Mouse (Mus musculus) liver, embryonic 13.5 days (tissue): Measurements from ENCODE around the gene Cnot11. TPM values are rescaled to one million over a fixed set of nuclear protein-coding genes. Genes with fewer than 3 reads are reported as not detected.
A peak's percentile ranks its signal among the peaks of the same experiment; 100 is the strongest.

Experiments used
- ATAC-seq: fragments of 200-750 bp; cut with Nextera tagmentation; 2 replicates; pipeline ENCODE4 v1.8.0; 2017; ENCODE audit warnings: low read depth, mild to moderate bottlenecking, moderate number of reproducible peaks, moderate library complexity
- DNase-seq: peaks from one replicate; pipeline ENCODE4 v3.0.0; 2022
- H3K27ac ChIP-seq: fragments of 300-500 bp; sonication (generic); 2 replicates; pipeline ENCODE4 v1.5.1; 2015; ENCODE audit warnings: moderate library complexity, mild to moderate bottlenecking, inconsistent platforms
- H3K27me3 ChIP-seq: fragments of 300-500 bp; sonication (generic); 2 replicates; pipeline ENCODE4 v1.6.1; 2015; ENCODE audit warnings: mild to moderate bottlenecking, inconsistent platforms
- H3K36me3 ChIP-seq: fragments of 300-500 bp; sonication (generic); 2 replicates; pipeline ENCODE4 v1.6.1; 2015; ENCODE audit warnings: mild to moderate bottlenecking, inconsistent platforms
- H3K4me1 ChIP-seq: fragments of 300-500 bp; sonication (generic); replicated peaks from 2 replicates; pipeline ENCODE4 v1.6.1; 2015; ENCODE audit warnings: inconsistent platforms
- H3K4me2 ChIP-seq: fragments of 300-500 bp; sonication (generic); 2 replicates; pipeline ENCODE4 v1.6.1; 2015; ENCODE audit warnings: inconsistent platforms, mild to moderate bottlenecking, moderate library complexity
- H3K4me3 ChIP-seq: fragments of 300-500 bp; sonication (generic); replicated peaks from 2 replicates; pipeline ENCODE4 v1.5.1; 2015; ENCODE audit warnings: mild to moderate bottlenecking, inconsistent platforms
- H3K9ac ChIP-seq: fragments of 300-500 bp; sonication (generic); 2 replicates; pipeline ENCODE4 v1.6.1; 2015; ENCODE audit warnings: mild to moderate bottlenecking, inconsistent platforms
- H3K9me3 ChIP-seq: fragments of 300-500 bp; sonication (generic); replicated peaks from 2 replicates; pipeline ENCODE4 v1.6.1; 2016; ENCODE audit warnings: inconsistent platforms
- WGBS: fragments of 180-500 bp; shearing (Covaris S2); methylation state at CpG from one replicate; pipeline ENCODE4 v1.1.7; 2015; ENCODE audit not compliant: insufficient replicate concordance; 5-methylcytosine and 5-hydroxymethylcytosine counted together
- polyA plus RNA-seq: library from polyadenylated mRNA; unstranded; fragments of >200 nt; fragmentation: Nextera tagmentation; extraction: Ambion mirVana; gene quantifications from 2 replicates; pipeline ENCODE4 v1.2.1, GENCODE M21; 2015

The Cnot11 gene
- polyA plus RNA-seq, 1 experiment from 2014 or later: 10.9 TPM

DNA sequence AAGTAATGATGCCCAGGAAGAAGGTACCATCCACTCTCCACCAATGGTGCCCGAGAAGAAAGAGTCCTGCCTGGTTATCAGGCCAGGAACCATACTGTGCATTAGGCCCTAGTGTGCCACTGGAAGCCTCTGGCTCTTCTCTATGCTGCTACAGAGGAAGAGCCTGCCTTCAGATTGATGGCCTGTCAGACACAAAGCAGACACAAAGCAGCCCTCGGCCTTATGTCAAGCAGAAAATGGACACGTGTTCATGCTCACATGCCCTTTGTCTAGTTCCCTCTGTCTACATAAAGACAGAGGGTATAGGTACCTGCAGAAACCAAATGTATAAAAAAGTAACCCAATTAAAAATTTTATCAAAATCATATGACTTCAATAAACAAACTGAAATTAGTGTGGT, 29.8 kb downstream of the Cnot11 start:
- no peak overlapping the region for H3K9ac ChIP-seq
- H3K4me2 ChIP-seq: no peak overlapping the region
- no peaks in the 10 kb centered on the region for H3K27me3 ChIP-seq
- no peak overlapping the region for H3K4me3 ChIP-seq
- no peak overlapping the region for H3K27ac ChIP-seq
- WGBS: 67% methylated on average over 3 of the region's 3 CpGs
- H3K36me3 ChIP-seq: peaks cover 26% of the 10 kb centered on the region
- ATAC-seq: no peak
- H3K9me3 ChIP-seq: no peaks in the 10 kb centered on the region
- DNase-seq: no peak
- H3K4me1 ChIP-seq: no peaks in the 10 kb centered on the region

- H3K27me3 ChIP-seq: no peaks in the 10 kb centered on the region
- no peak overlapping the region for H3K9ac ChIP-seq
- H3K4me2 ChIP-seq: no peak overlapping the region
- H3K4me1 ChIP-seq: peaks cover 18% of the 10 kb centered on the region
- no peak overlapping the region for H3K27ac ChIP-seq
- no peak for ATAC-seq
- no peak overlapping the region for H3K4me3 ChIP-seq
- H3K9me3 ChIP-seq: no peaks in the 10 kb centered on the region
- no peak for DNase-seq
- H3K36me3 ChIP-seq: peaks cover 23% of the 10 kb centered on the region
Observed at GRCm38 (mm10) chr1:39568079-39568478, 33.3 kb downstream of the Cnot11 start.

DNA sequence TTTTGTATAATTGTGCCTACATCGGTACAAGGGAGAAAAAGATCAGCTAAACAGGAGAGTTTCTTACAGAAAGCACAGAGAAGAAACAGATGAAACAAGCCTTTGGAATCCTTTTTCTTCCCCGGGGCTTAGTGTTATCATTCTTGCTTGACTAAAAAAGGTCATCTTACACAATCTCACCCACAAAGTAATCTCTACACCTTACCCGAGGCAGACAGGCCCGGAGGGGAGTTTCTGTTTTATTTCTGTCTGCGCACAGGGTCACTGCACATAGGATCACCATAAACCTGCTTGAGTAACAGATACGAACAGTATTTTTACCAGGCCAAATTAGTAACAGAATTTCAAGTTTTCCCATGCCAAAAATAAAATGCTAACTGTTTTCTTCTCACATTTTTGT, 36.9 kb downstream of the Cnot11 start:
- DNase-seq: no peak
- no peak overlapping the region for H3K27ac ChIP-seq
- H3K4me1 ChIP-seq: peaks cover 51% of the 10 kb centered on the region
- 50% methylated on average over 6 of the region's 6 CpGs for WGBS
- no peaks in the 10 kb centered on the region for H3K27me3 ChIP-seq
- peak overlapping the region; percentile 21; the same call in 1 of the 2 replicates for H3K4me2 ChIP-seq
- H3K4me3 ChIP-seq: no peak overlapping the region
- H3K9me3 ChIP-seq: no peaks in the 10 kb centered on the region
- peaks cover 8% of the 10 kb centered on the region for H3K36me3 ChIP-seq
- no peak for ATAC-seq
- H3K9ac ChIP-seq: no peak overlapping the region

GRCm38 (mm10) chr1:39573890-39574289, 39.1 kb downstream of the Cnot11 start:
- 61% methylated on average over 7 of the region's 7 CpGs for WGBS
- Histone ChIP-seq H3K9ac (no peak overlapping the region), H3K27me3 (no peaks in the 10 kb centered on the region), H3K4me1 (peaks cover 67% of the 10 kb centered on the region), H3K9me3 (no peaks in the 10 kb centered on the region), H3K36me3 (peaks cover 8% of the 10 kb centered on the region), H3K4me2 (peak overlapping the region; percentile 10; the same call in 1 of the 2 replicates), H3K27ac (no peak overlapping the region), H3K4me3 (no peak overlapping the region)
- no peak for DNase-seq
- no peak for ATAC-seq

DNA sequence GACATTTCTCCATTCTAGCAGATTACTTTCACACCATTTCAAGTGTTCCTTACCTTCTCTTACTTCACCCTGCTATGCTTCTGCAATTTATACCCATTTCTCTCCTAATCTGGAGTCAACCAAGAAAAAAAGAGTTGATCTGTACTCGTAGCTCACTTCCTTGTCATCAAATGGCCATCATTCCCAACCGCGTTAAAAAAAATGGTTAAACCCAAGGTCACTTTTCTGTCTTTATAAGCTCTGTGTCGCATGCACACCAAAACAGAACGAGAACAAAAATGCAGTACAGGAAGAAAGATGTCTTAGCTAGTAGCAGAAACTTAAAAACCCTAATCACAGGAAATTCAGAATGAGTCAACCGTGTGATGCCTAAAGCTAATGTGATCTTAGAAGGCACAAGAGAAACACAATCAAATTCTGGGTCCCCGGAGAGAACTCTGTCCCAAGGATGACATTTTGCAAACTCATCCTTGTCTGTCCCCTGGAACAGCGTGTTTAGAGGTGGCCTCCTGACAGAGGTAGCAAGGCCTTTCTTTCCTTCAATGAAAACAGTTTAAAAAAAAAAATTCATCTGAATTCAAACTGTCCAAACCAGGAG, 41.1 kb downstream of the Cnot11 start:
- Histone ChIP-seq H3K9ac (peak overlapping the region; percentile 92), H3K9me3 (no peaks in the 10 kb centered on the region), H3K4me3 (peak overlapping the region; percentile 81), H3K4me1 (peaks cover 67% of the 10 kb centered on the region), H3K4me2 (peak overlapping the region; percentile 95), H3K27ac (peak overlapping the region; percentile 86), H3K36me3 (peaks cover 4% of the 10 kb centered on the region; the same call in 1 of the 2 replicates), H3K27me3 (no peaks in the 10 kb centered on the region)
- ATAC-seq (peak; percentile 18; the same call in 1 of the 2 replicates), DNase-seq (peak; percentile 18)
- WGBS: 3% methylated on average over 8 of the region's 8 CpGs

DNA sequence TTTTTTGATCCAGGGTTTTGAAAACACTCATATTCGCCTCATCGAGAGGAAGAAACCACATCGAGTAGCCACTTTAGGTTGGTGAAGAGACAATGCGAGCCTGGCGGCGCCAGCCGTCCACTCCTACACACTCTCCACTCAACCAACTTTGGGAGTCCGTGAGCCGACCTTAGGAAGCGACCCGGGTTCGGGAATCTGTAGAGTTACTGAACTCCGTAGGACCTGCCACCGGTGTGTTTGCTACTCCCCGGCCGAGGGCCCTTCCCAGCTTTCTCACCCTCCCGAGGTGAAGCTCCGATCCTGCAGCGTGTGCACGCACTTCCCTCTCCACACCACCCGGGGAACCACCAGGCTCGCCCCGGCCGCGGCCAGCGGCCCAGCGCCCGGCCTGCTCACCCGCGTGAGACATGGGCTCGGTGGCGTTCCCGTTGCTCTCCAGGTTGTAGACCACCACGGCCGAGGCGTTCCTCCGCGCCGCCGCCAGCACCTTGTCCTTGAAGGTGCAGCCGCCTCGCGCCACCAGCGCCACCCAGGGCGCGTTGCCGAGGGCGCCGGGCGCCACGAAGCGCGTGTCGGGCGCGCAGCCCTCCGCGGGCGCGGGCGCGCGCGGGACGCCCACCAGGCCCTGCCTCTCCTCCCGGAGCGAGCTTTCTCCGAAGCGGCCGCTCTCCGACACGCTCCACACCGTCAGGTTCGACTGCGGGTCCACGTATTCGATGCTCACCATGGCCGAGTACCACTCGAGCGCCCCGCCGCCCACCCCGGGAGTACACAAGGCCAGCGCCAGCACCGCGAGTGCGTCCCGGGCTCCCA, 41.8 kb downstream of the Cnot11 start:
- under 1% methylated on average over 83 of the region's 88 CpGs for WGBS
- H3K4me2 ChIP-seq: peak overlapping the region; percentile 95
- H3K27ac ChIP-seq: peak overlapping the region; percentile 86
- ATAC-seq (peak; percentile 56), DNase-seq (peak; percentile 42)
- H3K9me3 ChIP-seq: no peaks in the 10 kb centered on the region
- H3K36me3 ChIP-seq: no peaks in the 10 kb centered on the region; the same call in 1 of the 2 replicates
- H3K4me1 ChIP-seq: peaks cover 61% of the 10 kb centered on the region
- H3K4me3 ChIP-seq: peak overlapping the region; percentile 81
- H3K27me3 ChIP-seq: no peaks in the 10 kb centered on the region
- H3K9ac ChIP-seq: peak overlapping the region; percentile 92

DNA sequence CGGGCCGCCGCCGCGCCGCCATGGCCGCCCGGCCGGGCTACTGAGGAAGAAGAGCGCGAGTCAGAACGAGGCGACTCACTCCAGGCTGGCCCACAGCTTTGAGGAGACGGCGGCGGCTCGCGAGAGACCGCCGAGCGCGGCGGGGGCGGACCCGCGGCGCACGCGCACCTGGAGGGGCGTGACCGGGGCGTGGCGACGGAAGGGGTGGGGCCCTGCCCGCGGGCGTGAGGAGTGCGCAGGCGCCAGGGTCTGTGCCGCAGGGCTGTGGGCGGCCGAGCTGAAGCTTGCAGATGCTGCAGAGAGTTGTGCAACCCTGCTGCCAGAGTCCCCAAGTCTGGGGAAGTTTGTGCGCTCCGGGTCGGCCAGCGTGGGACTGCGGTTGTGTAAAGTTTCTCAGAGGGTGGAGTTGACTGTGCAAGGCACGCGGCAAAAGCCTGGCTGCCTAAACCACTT, 42.5 kb downstream of the Cnot11 start, which contains the start of gene Rnf149:
Rnf149 (minus strand) TSS at position 153 of the 453 bp plus-strand sequence.
- ATAC-seq (peak; percentile 93), DNase-seq (peak; percentile 92)
- no peaks in the 10 kb centered on the region for H3K27me3 ChIP-seq
- no peaks in the 10 kb centered on the region for H3K9me3 ChIP-seq
- peak within 1 kb of the TSS; percentile 81 for H3K4me3 ChIP-seq
- peaks cover 57% of the 10 kb centered on the region for H3K4me1 ChIP-seq
- H3K4me2 ChIP-seq: peak within 1 kb of the TSS; percentile 95
- WGBS: under 1% methylated on average over 49 of the region's 49 CpGs
- no peaks in the 10 kb centered on the region; the same call in 1 of the 2 replicates for H3K36me3 ChIP-seq
- H3K9ac ChIP-seq: peak within 1 kb of the TSS; percentile 92
- peak within 1 kb of the TSS; percentile 86 for H3K27ac ChIP-seq

GRCm38 (mm10) chr1:39578446-39578845, 43.7 kb downstream of the Cnot11 start:
- 66% methylated on average over 5 of the region's 5 CpGs for WGBS
- Histone ChIP-seq H3K4me2 (no peak overlapping the region), H3K4me1 (peaks cover 47% of the 10 kb centered on the region), H3K27me3 (no peaks in the 10 kb centered on the region), H3K4me3 (no peak overlapping the region), H3K9me3 (no peaks in the 10 kb centered on the region), H3K27ac (peak overlapping the region; percentile 50; the same call in 1 of the 2 replicates), H3K36me3 (no peaks in the 10 kb centered on the region), H3K9ac (no peak overlapping the region)
- ATAC-seq: no peak
- no peak for DNase-seq

GRCm38 (mm10) chr1:39579139-39579538, 44.3 kb downstream of the Cnot11 start:
- Histone ChIP-seq H3K36me3 (no peaks in the 10 kb centered on the region), H3K27ac (peak overlapping the region; percentile 50; the same call in 1 of the 2 replicates), H3K4me2 (no peak overlapping the region), H3K9me3 (no peaks in the 10 kb centered on the region), H3K4me1 (peaks cover 41% of the 10 kb centered on the region), H3K27me3 (no peaks in the 10 kb centered on the region), H3K9ac (no peak overlapping the region), H3K4me3 (no peak overlapping the region)
- ATAC-seq (no peak), DNase-seq (no peak)
- 25% methylated on average over 6 of the region's 6 CpGs for whole genome bisulfite sequencing

DNA sequence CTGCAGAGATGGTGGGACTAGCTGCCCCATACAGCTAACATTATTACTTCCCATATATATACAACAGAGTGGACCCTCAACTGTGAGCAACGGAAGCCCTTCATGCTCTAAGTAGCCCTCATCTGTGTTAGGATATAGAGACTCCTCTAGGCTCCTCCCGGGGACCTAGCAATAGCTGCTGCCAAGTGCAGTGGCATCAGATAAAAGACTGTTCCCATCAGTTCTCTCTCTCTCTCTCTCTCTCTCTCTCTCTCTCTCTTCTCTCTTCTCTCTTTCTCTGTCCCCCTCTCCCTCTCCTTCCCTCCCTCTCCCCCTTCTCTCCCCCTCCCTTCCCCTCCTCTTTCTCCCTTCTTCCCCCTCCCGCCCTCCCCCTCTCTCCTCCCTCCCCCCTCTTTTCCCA, 46.4 kb downstream of the Cnot11 start:
- no peak overlapping the region for H3K27ac ChIP-seq
- DNase-seq (no peak), ATAC-seq (no peak)
- no peak overlapping the region for H3K4me3 ChIP-seq
- H3K4me1 ChIP-seq: peaks cover 21% of the 10 kb centered on the region
- no peaks in the 10 kb centered on the region for H3K36me3 ChIP-seq
- no peaks in the 10 kb centered on the region for H3K27me3 ChIP-seq
- 44% methylated on average over 2 of the region's 3 CpGs for WGBS
- H3K9ac ChIP-seq: no peak overlapping the region
- no peaks in the 10 kb centered on the region for H3K9me3 ChIP-seq
- H3K4me2 ChIP-seq: no peak overlapping the region

GRCm38 (mm10) chr1:39583173-39583572, 48.4 kb downstream of the Cnot11 start:
- DNase-seq: no peak
- H3K4me3 ChIP-seq: no peak overlapping the region
- H3K4me2 ChIP-seq: no peak overlapping the region
- ATAC-seq: no peak
- H3K27me3 ChIP-seq: no peaks in the 10 kb centered on the region
- no peaks in the 10 kb centered on the region for H3K36me3 ChIP-seq
- no peak overlapping the region for H3K9ac ChIP-seq
- peaks cover 6% of the 10 kb centered on the region for H3K4me1 ChIP-seq
- H3K9me3 ChIP-seq: no peaks in the 10 kb centered on the region
- H3K27ac ChIP-seq: no peak overlapping the region
- 70% methylated on average over 9 of the region's 9 CpGs for WGBS
